Mouse (Mus musculus): ENCODE results near the gene Ccdc158. TPM values are rescaled to one million over a fixed set of nuclear protein-coding genes. Genes with fewer than 3 reads are reported as not detected.

Gene Ccdc158
- 0.10 and 0.14 TPM in 2 replicates for polyA plus RNA-seq (2015; fragmentation: Nextera tagmentation; extraction: Ambion mirVana)

- H3K27me3 ChIP-seq: peaks cover 3% of the 10 kb centered on the region; the same call in 1 of the 2 replicates
- H3K9me3 ChIP-seq (replicated peaks): no peaks in the 10 kb centered on the region
- H3K4me1 ChIP-seq (replicated peaks): peaks cover 14% of the 10 kb centered on the region
- peak; percentile 81 for ATAC-seq (ENCODE audit: insufficient read depth)
- WGBS (ENCODE audit: insufficient replicate concordance): 12% methylated on average over 52 of the region's 55 CpGs
- peak within 1 kb of the TSS; percentile 42 for H3K4me3 ChIP-seq (replicated peaks)
- H3K27ac ChIP-seq (replicated peaks): no peak within 1 kb of the TSS
- H3K4me2 ChIP-seq: peak within 1 kb of the TSS; percentile 67
- H3K36me3 ChIP-seq (replicated peaks): no peaks in the 10 kb centered on the region
- no peak within 1 kb of the TSS for H3K9ac ChIP-seq
Observed at GRCm38 (mm10) chr5:92674859-92675573, at the start of gene Ccdc158. TSS of gene Ccdc158 (minus strand) at chr5:92675271.

DNA sequence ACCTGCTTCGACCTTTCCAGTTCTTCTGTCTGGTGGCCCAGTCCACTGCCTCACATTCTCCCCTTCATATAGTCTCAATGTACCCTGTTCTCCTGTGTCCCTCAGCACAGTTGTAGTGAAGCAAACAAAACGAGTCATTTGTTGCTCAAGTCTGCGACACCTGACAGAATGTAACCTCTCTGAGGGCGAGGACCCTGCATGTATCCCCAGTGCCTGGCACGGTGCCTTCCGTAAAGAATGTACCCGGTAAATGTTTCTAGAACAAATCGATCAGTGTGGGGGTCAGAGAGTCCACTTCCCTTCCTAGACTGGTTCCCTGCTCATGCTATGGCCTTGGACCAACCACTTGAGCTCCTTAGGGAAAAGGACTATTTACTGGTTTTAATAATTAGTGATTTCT lies 46.5 kb upstream of the Ccdc158 start:
- no peaks in the 10 kb centered on the region; the same call in 1 of the 2 replicates for H3K4me1 ChIP-seq (replicated peaks)
- no peak overlapping the region for H3K4me2 ChIP-seq
- ATAC-seq (ENCODE audit: insufficient read depth): peak; percentile 28; the same call in 1 of the 2 replicates
- no peaks in the 10 kb centered on the region for H3K27me3 ChIP-seq
- no peak overlapping the region for H3K9ac ChIP-seq
- no peaks in the 10 kb centered on the region for H3K36me3 ChIP-seq (replicated peaks)
- 66% methylated on average over 8 of the region's 8 CpGs for WGBS (ENCODE audit: insufficient replicate concordance)
- H3K27ac ChIP-seq (replicated peaks): no peak overlapping the region
- H3K4me3 ChIP-seq (replicated peaks): no peak overlapping the region
- no peaks in the 10 kb centered on the region for H3K9me3 ChIP-seq (replicated peaks)

GRCm38 (mm10) chr5:92718856-92719255 lies 43.8 kb upstream of the Ccdc158 start:
- Histone ChIP-seq H3K9ac (no peak overlapping the region), H3K36me3 (replicated peaks) (no peaks in the 10 kb centered on the region), H3K9me3 (replicated peaks) (no peaks in the 10 kb centered on the region), H3K4me3 (replicated peaks) (no peak overlapping the region), H3K4me1 (replicated peaks) (peaks cover 8% of the 10 kb centered on the region; the same call in 1 of the 2 replicates), H3K27ac (replicated peaks) (no peak overlapping the region), H3K4me2 (no peak overlapping the region), H3K27me3 (no peaks in the 10 kb centered on the region)
- 61% methylated on average over 3 of the region's 3 CpGs for WGBS (ENCODE audit: insufficient replicate concordance)
- ATAC-seq (ENCODE audit: insufficient read depth): no peak

DNA sequence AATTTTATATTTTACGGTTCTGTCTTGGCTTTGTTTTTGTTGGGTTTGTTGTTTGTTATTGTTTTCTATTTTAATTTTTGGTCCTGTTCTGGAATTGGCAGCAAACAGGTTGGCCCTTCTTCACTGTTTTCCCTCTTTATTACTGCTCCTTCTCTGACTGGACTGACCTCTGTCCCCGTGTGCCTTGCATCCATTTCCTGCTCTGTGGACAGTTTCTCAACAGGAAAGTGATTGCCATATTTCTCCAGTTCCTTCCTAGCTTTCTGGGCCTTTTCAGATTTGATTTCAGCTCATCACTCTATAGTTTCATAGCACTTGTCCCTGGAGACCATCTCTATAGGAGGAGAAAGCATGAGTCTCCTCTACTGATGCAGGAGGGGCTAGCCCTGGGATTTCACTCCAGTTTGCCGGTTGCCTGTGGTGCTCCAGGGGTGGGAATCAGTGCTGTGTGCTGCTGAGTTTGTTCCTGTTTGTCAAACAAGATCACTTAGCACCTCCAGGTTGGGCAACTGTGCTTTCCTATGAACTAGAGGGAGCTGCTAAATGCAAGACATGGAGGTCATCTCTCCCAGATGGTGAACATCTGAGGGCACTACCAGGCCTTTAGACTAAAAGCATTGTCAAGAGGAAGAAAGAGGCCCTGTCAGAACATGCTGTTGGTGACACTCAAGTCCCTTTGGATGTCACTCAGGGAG lies 42.7 kb upstream of the Ccdc158 start:
- no peak overlapping the region for H3K27ac ChIP-seq (replicated peaks)
- H3K4me1 ChIP-seq (replicated peaks): peaks cover 8% of the 10 kb centered on the region; the same call in 1 of the 2 replicates

GRCm38 (mm10) chr5:92715890-92716289 lies 40.8 kb upstream of the Ccdc158 start:
- no peak for ATAC-seq (ENCODE audit: insufficient read depth)
- peaks cover 8% of the 10 kb centered on the region; the same call in 1 of the 2 replicates for H3K4me1 ChIP-seq (replicated peaks)
- H3K4me2 ChIP-seq: no peak overlapping the region
- 47% methylated on average over 2 of the region's 2 CpGs for WGBS (ENCODE audit: insufficient replicate concordance)
- no peak overlapping the region for H3K4me3 ChIP-seq (replicated peaks)
- no peaks in the 10 kb centered on the region for H3K27me3 ChIP-seq
- H3K36me3 ChIP-seq (replicated peaks): no peaks in the 10 kb centered on the region
- H3K9me3 ChIP-seq (replicated peaks): no peaks in the 10 kb centered on the region
- H3K9ac ChIP-seq: no peak overlapping the region
- H3K27ac ChIP-seq (replicated peaks): no peak overlapping the region

More for the DNA sequence above, 42.7 kb upstream of the Ccdc158 start:
- Histone ChIP-seq H3K9me3 (replicated peaks) (no peaks in the 10 kb centered on the region), H3K27me3 (no peaks in the 10 kb centered on the region), H3K4me2 (no peak overlapping the region), H3K36me3 (replicated peaks) (no peaks in the 10 kb centered on the region), H3K4me3 (replicated peaks) (no peak overlapping the region), H3K9ac (no peak overlapping the region)
- 37% methylated on average over 3 of the region's 3 CpGs for WGBS (ENCODE audit: insufficient replicate concordance)
- ATAC-seq (ENCODE audit: insufficient read depth): no peak

- 59% methylated on average over 11 of the region's 11 CpGs for WGBS (ENCODE audit: insufficient replicate concordance)
Observed at GRCm38 (mm10) chr5:92715319-92715718, 40.2 kb upstream of the Ccdc158 start.

GRCm38 (mm10) chr5:92714886-92715285 lies 39.8 kb upstream of the Ccdc158 start:
- H3K9me3 ChIP-seq (replicated peaks): no peaks in the 10 kb centered on the region
- WGBS (ENCODE audit: insufficient replicate concordance): 77% methylated on average over 2 of the region's 2 CpGs
- no peak for ATAC-seq (ENCODE audit: insufficient read depth)
- no peaks in the 10 kb centered on the region for H3K36me3 ChIP-seq (replicated peaks)
- H3K4me1 ChIP-seq (replicated peaks): peaks cover 8% of the 10 kb centered on the region; the same call in 1 of the 2 replicates
- no peaks in the 10 kb centered on the region for H3K27me3 ChIP-seq
- no peak overlapping the region for H3K9ac ChIP-seq
- H3K27ac ChIP-seq (replicated peaks): no peak overlapping the region
- no peak overlapping the region for H3K4me2 ChIP-seq
- H3K4me3 ChIP-seq (replicated peaks): no peak overlapping the region

More at GRCm38 (mm10) chr5:92715319-92715718, 40.2 kb upstream of the Ccdc158 start:
- Histone ChIP-seq H3K4me2 (no peak overlapping the region), H3K4me1 (replicated peaks) (peaks cover 8% of the 10 kb centered on the region; the same call in 1 of the 2 replicates), H3K36me3 (replicated peaks) (no peaks in the 10 kb centered on the region), H3K27ac (replicated peaks) (no peak overlapping the region), H3K4me3 (replicated peaks) (no peak overlapping the region), H3K9ac (no peak overlapping the region), H3K9me3 (replicated peaks) (no peaks in the 10 kb centered on the region), H3K27me3 (no peaks in the 10 kb centered on the region)
- no peak for ATAC-seq (ENCODE audit: insufficient read depth)

DNA sequence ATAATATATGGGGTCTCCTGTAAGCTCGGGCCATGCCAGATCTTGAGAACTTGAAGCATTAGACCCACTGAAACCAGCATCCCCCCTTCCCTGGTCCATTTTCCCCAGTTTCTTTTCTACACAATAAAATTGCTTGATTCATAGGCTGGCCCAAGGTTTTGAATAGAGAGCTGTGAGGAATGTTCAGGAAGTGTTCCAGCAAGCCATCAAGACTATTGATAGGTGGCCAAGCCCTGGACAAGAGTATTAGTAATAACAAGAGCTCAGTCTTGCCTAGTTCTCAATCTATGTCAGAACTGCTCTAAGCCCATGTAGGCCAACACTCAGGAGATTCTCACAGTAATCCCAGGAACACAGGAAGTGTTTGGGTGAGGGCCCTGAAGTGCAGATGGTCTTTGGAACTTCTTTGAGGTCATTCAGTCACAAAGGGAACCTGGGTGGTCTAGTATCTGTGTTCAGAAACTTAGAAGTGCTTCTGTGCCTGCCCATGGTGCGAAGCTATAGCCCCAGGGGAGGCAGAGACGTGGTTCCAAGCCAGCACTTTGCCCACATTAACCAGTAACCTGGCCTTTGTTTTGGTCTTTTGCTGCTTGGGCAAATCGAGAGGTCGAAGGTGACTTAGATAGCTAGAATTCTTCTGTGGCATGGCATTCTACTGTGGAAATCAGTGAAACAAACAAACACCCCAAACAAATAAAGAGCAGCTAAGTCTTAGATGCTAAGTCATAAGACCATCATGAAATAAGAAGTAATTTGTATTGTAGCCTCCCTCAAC lies 37.7 kb upstream of the Ccdc158 start:
- Histone ChIP-seq H3K27ac (replicated peaks) (no peak overlapping the region), H3K9me3 (replicated peaks) (no peaks in the 10 kb centered on the region), H3K9ac (no peak overlapping the region), H3K4me3 (replicated peaks) (no peak overlapping the region), H3K4me1 (replicated peaks) (peaks cover 8% of the 10 kb centered on the region; the same call in 1 of the 2 replicates), H3K4me2 (no peak overlapping the region), H3K36me3 (replicated peaks) (no peaks in the 10 kb centered on the region), H3K27me3 (no peaks in the 10 kb centered on the region)
- ATAC-seq (ENCODE audit: insufficient read depth): no peak
- WGBS (ENCODE audit: insufficient replicate concordance): 50% methylated on average over 5 of the region's 5 CpGs

GRCm38 (mm10) chr5:92711666-92712290 lies 36.7 kb upstream of the Ccdc158 start:
- no peak overlapping the region for H3K9ac ChIP-seq
- H3K4me2 ChIP-seq: no peak overlapping the region
- no peak overlapping the region for H3K27ac ChIP-seq (replicated peaks)
- WGBS (ENCODE audit: insufficient replicate concordance): 63% methylated on average over 5 of the region's 5 CpGs
- peaks cover 8% of the 10 kb centered on the region; the same call in 1 of the 2 replicates for H3K4me1 ChIP-seq (replicated peaks)
- no peak for ATAC-seq (ENCODE audit: insufficient read depth)
- H3K9me3 ChIP-seq (replicated peaks): no peaks in the 10 kb centered on the region
- H3K4me3 ChIP-seq (replicated peaks): no peak overlapping the region
- no peaks in the 10 kb centered on the region for H3K27me3 ChIP-seq
- H3K36me3 ChIP-seq (replicated peaks): no peaks in the 10 kb centered on the region

GRCm38 (mm10) chr5:92710779-92711178 lies 35.7 kb upstream of the Ccdc158 start:
- Histone ChIP-seq H3K9ac (no peak overlapping the region), H3K4me1 (replicated peaks) (peaks cover 6% of the 10 kb centered on the region; the same call in 1 of the 2 replicates), H3K4me2 (no peak overlapping the region), H3K9me3 (replicated peaks) (no peaks in the 10 kb centered on the region), H3K27ac (replicated peaks) (no peak overlapping the region), H3K4me3 (replicated peaks) (no peak overlapping the region), H3K27me3 (no peaks in the 10 kb centered on the region), H3K36me3 (replicated peaks) (no peaks in the 10 kb centered on the region)
- ATAC-seq (ENCODE audit: insufficient read depth): no peak
- WGBS (ENCODE audit: insufficient replicate concordance): 68% methylated on average over 8 of the region's 8 CpGs
